Mouse (Mus musculus) liver, embryonic 14.5 days (tissue): ENCODE measurements at regions not wholly inside any gene's neighbourhood (a gene's known extent, or its start where the extent isn't known, plus 50 kb on each side); places are given as distances from the start of the nearest gene placed in this dataset.

Experiments
- ATAC-seq: fragments of 200-750 bp; cut with Nextera tagmentation; 2 replicates; pipeline ENCODE4 v1.8.0; 2017; ENCODE audit warnings: moderate number of reproducible peaks, mild to moderate bottlenecking, moderate library complexity; ENCODE audit not compliant: insufficient read depth
- DNase-seq, 3 experiments: peaks; one replicate each; pipeline ENCODE4 v3.0.0-alpha.2; 2012 to 2013; ENCODE audit warnings: low read depth in 3 of 3, low spot score in 3 of 3
- H3K27ac ChIP-seq: fragments of 300-500 bp; sonication (generic); 2 replicates; pipeline ENCODE4 v1.5.1; 2014; ENCODE audit warnings: moderate library complexity, mild to moderate bottlenecking, control low read depth, inconsistent platforms
- H3K27me3 ChIP-seq: fragments of 300-500 bp; sonication (generic); 2 replicates; pipeline ENCODE4 v1.6.1; 2014; ENCODE audit warnings: mild to moderate bottlenecking, low read length, moderate library complexity; ENCODE audit not compliant: control insufficient read depth, insufficient read depth
- H3K36me3 ChIP-seq: fragments of 300-500 bp; sonication (generic); replicated peaks from 2 replicates; pipeline ENCODE4 v1.6.1; 2014; ENCODE audit warnings: low read depth; ENCODE audit not compliant: control insufficient read depth, insufficient read depth
- H3K4me1 ChIP-seq, 2 experiments: fragments of 200-500 bp in 1 of 2; fragments of 300-500 bp in 1 of 2; sonication (generic) in 1 of 2; replicated peaks; 2 replicates each; pipeline ENCODE4 v1.6.1; 2012 to 2014; ENCODE audit warnings: antibody characterized with exemption in 1 of 2, inconsistent platforms in 1 of 2, low read length in 1 of 2; ENCODE audit not compliant: control insufficient read depth in 2 of 2, insufficient read depth in 2 of 2
- H3K4me2 ChIP-seq: fragments of 300-500 bp; sonication (generic); 2 replicates; pipeline ENCODE4 v1.6.1; 2014; ENCODE audit warnings: low read depth, mild to moderate bottlenecking, control low read depth, moderate library complexity
- H3K4me3 ChIP-seq, 2 experiments: fragments of 200-500 bp in 1 of 2; fragments of 300-500 bp in 1 of 2; sonication (generic) in 1 of 2; 2 replicates each; pipeline ENCODE4 v1.5.1; 2012 to 2014; ENCODE audit warnings: low read depth in 2 of 2, low read length in 2 of 2, mild to moderate bottlenecking in 2 of 2, control low read depth in 1 of 2, inconsistent platforms in 1 of 2, moderate library complexity in 1 of 2; ENCODE audit not compliant: insufficient read depth in 1 of 2
- H3K9ac ChIP-seq: fragments of 300-500 bp; sonication (generic); replicated peaks from 2 replicates; pipeline ENCODE4 v1.6.1; 2014; ENCODE audit warnings: mild to moderate bottlenecking, control low read depth, moderate library complexity
- H3K9me3 ChIP-seq: fragments of 300-500 bp; sonication (generic); 2 replicates; pipeline ENCODE4 v1.6.1; 2016; ENCODE audit warnings: low read length, mixed read lengths; ENCODE audit not compliant: control insufficient read depth
- CTCF ChIP-seq: IDR thresholded peaks from 2 replicates; pipeline ENCODE4 v1.5.1; 2016; ENCODE audit warnings: antibody characterized with exemption, low read depth, control low read depth
- EP300 ChIP-seq: IDR thresholded peaks from 2 replicates; pipeline ENCODE4 v1.6.1; 2016; ENCODE audit warnings: antibody characterized with exemption, low read depth
- WGBS: fragments of 180-500 bp; shearing (Covaris S2); extraction: QIAGEN DNeasy Blood & Tissue Kit; methylation state at CpG from one replicate; pipeline ENCODE4 v1.1.7; 2014; ENCODE audit not compliant: insufficient replicate concordance; 5-methylcytosine and 5-hydroxymethylcytosine counted together

- Histone ChIP-seq H3K36me3 (no peaks in the 10 kb centered on the region), H3K9ac (no peak overlapping the region), H3K9me3 (no peaks in the 10 kb centered on the region), H3K4me3 (no peak overlapping the region), H3K4me2 (no peak overlapping the region), H3K27me3 (no peaks in the 10 kb centered on the region), H3K27ac (no peak overlapping the region), H3K4me1 (peaks cover 0 to 30% of the 10 kb centered on the region in 2 experiments; a peak in 3 of 4 replicates)
- DNase-seq (no peak), ATAC-seq (no peak)
- WGBS, result 32% methylated on average over 11 of the region's 11 CpGs
- TF ChIP-seq CTCF (no peak), EP300 (no peak)
These were observed 62.1 kb upstream of the Ahctf1 start for GRCm38 (mm10) chr1:179865561-179865960.

GRCm38 (mm10) chr1:179864537-179865226, 61.2 kb upstream of the Ahctf1 start:
- Histone ChIP-seq H3K4me2 (no peak overlapping the region), H3K4me3 (no peak overlapping the region), H3K27ac (no peak overlapping the region), H3K27me3 (no peaks in the 10 kb centered on the region), H3K9ac (no peak overlapping the region), H3K4me1 (peaks cover 0 to 30% of the 10 kb centered on the region in 2 experiments; a peak in 3 of 4 replicates), H3K9me3 (no peaks in the 10 kb centered on the region), H3K36me3 (no peaks in the 10 kb centered on the region)
- TF ChIP-seq CTCF (no peak), EP300 (no peak)
- peak in 1 of 3 experiments; percentile 51 for DNase-seq
- 48% methylated on average over 5 of the region's 5 CpGs for WGBS
- peak; percentile 42; the same call in 1 of the 2 replicates for ATAC-seq

GRCm38 (mm10) chr1:179863420-179863819, 59.9 kb upstream of the Ahctf1 start:
- Histone ChIP-seq H3K36me3 (no peaks in the 10 kb centered on the region), H3K4me2 (no peak overlapping the region), H3K4me1 (peaks cover 4 to 30% of the 10 kb centered on the region in 2 experiments), H3K27ac (no peak overlapping the region), H3K9me3 (no peaks in the 10 kb centered on the region), H3K9ac (no peak overlapping the region), H3K4me3 (no peak overlapping the region), H3K27me3 (no peaks in the 10 kb centered on the region)
- WGBS, result 54% methylated on average over 4 of the region's 4 CpGs
- TF ChIP-seq EP300 (no peak), CTCF (no peak)
- ATAC-seq (no peak), DNase-seq (no peak)

- ATAC-seq, result no peak
- Histone ChIP-seq H3K9me3 (no peaks in the 10 kb centered on the region), H3K4me1 (peaks cover 4 to 30% of the 10 kb centered on the region in 2 experiments), H3K27ac (no peak overlapping the region), H3K4me3 (no peak overlapping the region), H3K27me3 (no peaks in the 10 kb centered on the region), H3K4me2 (no peak overlapping the region), H3K9ac (no peak overlapping the region), H3K36me3 (no peaks in the 10 kb centered on the region)
- no peak for TF ChIP-seq CTCF
- TF ChIP-seq EP300, result no peak
- DNase-seq, result no peak
- 63% methylated on average over 3 of the region's 3 CpGs for WGBS
These were observed 59.5 kb upstream of the Ahctf1 start for GRCm38 (mm10) chr1:179862941-179863340.

- Histone ChIP-seq H3K9me3 (no peaks in the 10 kb centered on the region), H3K36me3 (no peaks in the 10 kb centered on the region), H3K27ac (no peak overlapping the region), H3K9ac (no peak overlapping the region; the same call in 1 of the 2 replicates), H3K27me3 (no peaks in the 10 kb centered on the region), H3K4me2 (no peak overlapping the region), H3K4me1 (peaks cover 4 to 28% of the 10 kb centered on the region in 2 experiments), H3K4me3 (no peak overlapping the region)
- TF ChIP-seq EP300 (no peak), CTCF (no peak)
- ATAC-seq (no peak), DNase-seq (no peak)
- 73% methylated on average over 3 of the region's 3 CpGs for WGBS
These were observed 58.3 kb upstream of the Ahctf1 start for GRCm38 (mm10) chr1:179861776-179862175.
